Mouse (Mus musculus) limb, embryonic 13.5 days (tissue): ENCODE results near the gene Myt1l. TPM values are rescaled to one million over a fixed set of nuclear protein-coding genes. Genes with fewer than 3 reads are reported as not detected.
A peak's percentile ranks its signal among the peaks of the same experiment; 100 is the strongest.

ENCODE experiments used
- ATAC-seq: fragments of 200-750 bp; cut with Nextera tagmentation; 2 replicates; pipeline ENCODE4 v1.8.0; 2017; ENCODE audit warnings: low read depth, moderate number of reproducible peaks, moderate TSS enrichment; ENCODE audit not compliant: low FRiP score
- H3K27ac ChIP-seq: fragments of 300-500 bp; sonication (generic); 2 replicates; pipeline ENCODE4 v1.5.1; 2015; ENCODE audit warnings: inconsistent platforms, mild to moderate bottlenecking, moderate library complexity
- H3K27me3 ChIP-seq: fragments of 300-500 bp; sonication (generic); 2 replicates; pipeline ENCODE4 v1.6.1; 2015; ENCODE audit warnings: mild to moderate bottlenecking, inconsistent platforms
- H3K36me3 ChIP-seq: fragments of 300-500 bp; sonication (generic); 2 replicates; pipeline ENCODE4 v1.6.1; 2015; ENCODE audit warnings: inconsistent platforms, mild to moderate bottlenecking, moderate library complexity
- H3K4me1 ChIP-seq: fragments of 300-500 bp; sonication (generic); 2 replicates; pipeline ENCODE4 v1.6.1; 2015; ENCODE audit warnings: inconsistent platforms
- H3K4me2 ChIP-seq: fragments of 300-500 bp; sonication (generic); replicated peaks from 2 replicates; pipeline ENCODE4 v1.6.1; 2015; ENCODE audit warnings: inconsistent platforms, mild to moderate bottlenecking, moderate library complexity
- H3K4me3 ChIP-seq: fragments of 300-500 bp; sonication (generic); 2 replicates; pipeline ENCODE4 v1.5.1; 2015; ENCODE audit warnings: moderate library complexity, mild to moderate bottlenecking, inconsistent platforms
- H3K9ac ChIP-seq: fragments of 300-500 bp; sonication (generic); 2 replicates; pipeline ENCODE4 v1.6.1; 2015; ENCODE audit warnings: mild to moderate bottlenecking, inconsistent platforms
- H3K9me3 ChIP-seq: fragments of 300-500 bp; sonication (generic); 2 replicates; pipeline ENCODE4 v1.6.1; 2016; ENCODE audit warnings: inconsistent platforms
- WGBS: fragments of 180-500 bp; shearing (Covaris S2); methylation state at CpG from one replicate; pipeline ENCODE4 v1.1.7; 2015; 5-methylcytosine and 5-hydroxymethylcytosine counted together
- polyA plus RNA-seq: library from polyadenylated mRNA; unstranded; fragments of >200 nt; fragmentation: Nextera tagmentation; extraction: Ambion mirVana; gene quantifications from 2 replicates; pipeline ENCODE4 v1.2.1, GENCODE M21; 2015

Gene Myt1l
- polyA plus RNA-seq, 1 experiment from 2014 or later = 0.14 TPM

GRCm38 (mm10) chr12:29971795-29972464, 443.7 kb downstream of the Myt1l start:
- WGBS = 84% methylated on average over 7 of the region's 7 CpGs
- no peak for ATAC-seq
- H3K4me3 ChIP-seq = no peak overlapping the region
- no peaks in the 10 kb centered on the region for H3K27me3 ChIP-seq
- no peak overlapping the region for H3K9ac ChIP-seq
- H3K4me2 ChIP-seq = no peak overlapping the region
- peaks cover 29% of the 10 kb centered on the region for H3K36me3 ChIP-seq
- H3K27ac ChIP-seq = 0 out of 2 replicates have a peak overlapping the region, but pooled peaks have one; percentile 44
- no peaks in the 10 kb centered on the region for H3K9me3 ChIP-seq
- H3K4me1 ChIP-seq = peaks cover 44% of the 10 kb centered on the region

- Histone ChIP-seq H3K4me3 (no peak overlapping the region), H3K4me2 (no peak overlapping the region), H3K4me1 (peaks cover 44% of the 10 kb centered on the region), H3K36me3 (peaks cover 30% of the 10 kb centered on the region), H3K9ac (no peak overlapping the region), H3K27ac (no peak overlapping the region), H3K9me3 (no peaks in the 10 kb centered on the region), H3K27me3 (no peaks in the 10 kb centered on the region)
- peak; percentile 61; the same call in 1 of the 2 replicates for ATAC-seq
- WGBS = 47% methylated on average over 6 of the region's 6 CpGs
These were observed 444.3 kb downstream of the Myt1l start for GRCm38 (mm10) chr12:29972533-29972932.
